Mouse (Mus musculus): ENCODE results near the gene Pkd1l1. TPM values are rescaled to one million over a fixed set of nuclear protein-coding genes. Genes with fewer than 3 reads are reported as not detected.

Pkd1l1 gene
- 0.07 and 0.11 TPM in 2 replicates for polyA plus RNA-seq (2012; rRNA removed)

GRCm38 (mm10) chr11:8973166-8973565 is at the start of gene Pkd1l1:
Gene Pkd1l1 (minus strand): TSS chr11:8973266.

GRCm38 (mm10) chr11:9010853-9011339 is 37.8 kb upstream of the Pkd1l1 start, which contains the start of gene Hus1:
Gene Hus1 (minus strand): TSS chr11:9011191.

Other genes starting within 250 kb of the Pkd1l1 start
- 18.6 and 23.4 TPM in 2 replicates for gene Hus1, start 37.9 kb upstream of the Pkd1l1 start, polyA plus RNA-seq (2012; rRNA removed)
- gene Gm11992, start 75.3 kb upstream of the Pkd1l1 start, polyA plus RNA-seq (2012; rRNA removed) = 0.31 and 0.37 TPM in 2 replicates
- gene Sun3, start 75.7 kb upstream of the Pkd1l1 start, polyA plus RNA-seq (2012; rRNA removed) = 0.05 TPM in 1 of 2 replicates, not detected in the other
- gene Upp1, start 144.8 kb upstream of the Pkd1l1 start, polyA plus RNA-seq (2012; rRNA removed) = 4.9 and 6.6 TPM in 2 replicates
- 0.01 and 0.04 TPM in 2 replicates for gene Abca13, start 218.7 kb upstream of the Pkd1l1 start, polyA plus RNA-seq (2012; rRNA removed)